Mouse (Mus musculus): ENCODE results near the gene Gm10282. TPM values are rescaled to one million over a fixed set of nuclear protein-coding genes. Genes with fewer than 3 reads are reported as not detected.

The Gm10282 gene
- total and polyA plus RNA-seq, 3 experiments, result 11.7 to 133 TPM; not detected in 1

GRCm38 (mm10) chr8:72336273-72336672 is 31.2 kb upstream of the Gm10282 start:
- Histone ChIP-seq H3K4me1 (ENCODE audit: control insufficient read depth in 1 of 2, insufficient read depth in 2 of 2, low read length in 2 of 2) (no peaks in the 10 kb centered on the region), H3K9me3 (replicated peaks; ENCODE audit: insufficient read depth, low read length) (no peaks in the 10 kb centered on the region), H3K79me2 (ENCODE audit: control insufficient read depth, insufficient read depth, low read length, poor library complexity) (no peaks in the 10 kb centered on the region), H3K4me3 (ENCODE audit: control insufficient read depth in 1 of 2, insufficient read depth in 1 of 2, low read depth in 2 of 2, low read length in 2 of 2) (no peak overlapping the region), H3K27ac (ENCODE audit: control insufficient read depth, low read depth, low read length) (no peak overlapping the region), H3K9ac (ENCODE audit: control insufficient read depth, low read depth, low read length, poor library complexity, severe bottlenecking) (no peak overlapping the region), H3K27me3 (ENCODE audit: control insufficient read depth in 1 of 2, insufficient read depth in 2 of 2, low read length in 2 of 2) (no peaks in the 10 kb centered on the region), H3K36me3 (ENCODE audit: control insufficient read depth in 1 of 2, insufficient read depth in 2 of 2, low read length in 2 of 2) (no peaks in the 10 kb centered on the region; a peak in 1 of 4 replicates)
- TF ChIP-seq KAT2A (conservative IDR thresholded peaks at IDR 0.05; ENCODE audit: low read depth, low read length), result no peak
- no peak for TF ChIP-seq TAL1 (IDR thresholded peaks at IDR 0.05; ENCODE audit: low read length)
- no peak for TF ChIP-seq JUND (IDR thresholded peaks at IDR 0.05; ENCODE audit: low read depth, low read length)
- TF ChIP-seq RCOR1 (IDR thresholded peaks at IDR 0.05; ENCODE audit: low read depth, low read length), result no peak
- no peak for TF ChIP-seq RAD21 (IDR thresholded peaks at IDR 0.05; ENCODE audit: low read depth, low read length)
- TF ChIP-seq E2F4 (IDR thresholded peaks at IDR 0.05; ENCODE audit: borderline replicate concordance, low read depth, low read length), result no peak
- no peak for TF ChIP-seq SIN3A (IDR thresholded peaks at IDR 0.05; ENCODE audit: low read length)
- TF ChIP-seq GABPA (IDR thresholded peaks at IDR 0.05; ENCODE audit: low read depth, low read length), result no peak
- no peak for TF ChIP-seq NELFE (IDR thresholded peaks at IDR 0.05; ENCODE audit: low read depth, low read length)
- no peak for TF ChIP-seq NRF1 (IDR thresholded peaks at IDR 0.05; ENCODE audit: insufficient read depth, low read depth, low read length, poor library complexity, severe bottlenecking)
- TF ChIP-seq UBTF (IDR thresholded peaks at IDR 0.05; ENCODE audit: borderline replicate concordance, insufficient read depth, low read depth, low read length), result no peak
- TF ChIP-seq GATA1 (IDR thresholded peaks at IDR 0.05; ENCODE audit: low read depth, low read length), result no peak
- TF ChIP-seq MAX (IDR thresholded peaks at IDR 0.05; ENCODE audit: low read length), result no peak
- no peak for DNase-seq (ENCODE audit: low read depth, low spot score)

- Histone ChIP-seq H3K27ac (ENCODE audit: control insufficient read depth, low read depth, low read length) (no peak overlapping the region), H3K79me2 (ENCODE audit: control insufficient read depth, insufficient read depth, low read length, poor library complexity) (no peaks in the 10 kb centered on the region), H3K4me3 (ENCODE audit: control insufficient read depth in 1 of 2, insufficient read depth in 1 of 2, low read depth in 2 of 2, low read length in 2 of 2) (no peak overlapping the region), H3K9me3 (replicated peaks; ENCODE audit: insufficient read depth, low read length) (no peaks in the 10 kb centered on the region), H3K4me1 (ENCODE audit: control insufficient read depth in 1 of 2, insufficient read depth in 2 of 2, low read length in 2 of 2) (no peaks in the 10 kb centered on the region), H3K27me3 (ENCODE audit: control insufficient read depth in 1 of 2, insufficient read depth in 2 of 2, low read length in 2 of 2) (no peaks in the 10 kb centered on the region), H3K36me3 (ENCODE audit: control insufficient read depth in 1 of 2, insufficient read depth in 2 of 2, low read length in 2 of 2) (no peaks in the 10 kb centered on the region), H3K9ac (ENCODE audit: control insufficient read depth, low read depth, low read length, poor library complexity, severe bottlenecking) (no peak overlapping the region)
- DNase-seq (ENCODE audit: low read depth, low spot score), result no peak
- TF ChIP-seq E2F4 (IDR thresholded peaks at IDR 0.05; ENCODE audit: borderline replicate concordance, low read depth, low read length) (no peak), MYC (IDR thresholded peaks at IDR 0.05; ENCODE audit: low read depth, low read length) (no peak)
Observed at GRCm38 (mm10) chr8:72334144-72334641, 29.1 kb upstream of the Gm10282 start.
